Mouse (Mus musculus) small intestine, adult 2 months (tissue): ENCODE measurements around the gene Olfr615.

Source experiments
- CTCF ChIP-seq: fragments of 200-500 bp; IDR thresholded peaks from 2 replicates; pipeline ENCODE4 v1.5.1; 2012; ENCODE audit warnings: low read depth, mild to moderate bottlenecking, control low read depth, inconsistent platforms, low read length, moderate library complexity, mixed read lengths; ENCODE audit not compliant: insufficient replicate concordance, insufficient read length; ENCODE audit errors: extremely low read depth
- POLR2A ChIP-seq: fragments of 200-500 bp; IDR thresholded peaks from 2 replicates; pipeline ENCODE4 v1.6.1; 2012; ENCODE audit warnings: low read depth, mild to moderate bottlenecking, control low read depth, inconsistent platforms, low read length, moderate library complexity

- TF ChIP-seq POLR2A (no peak), CTCF (no peak)
These were observed 56.6 kb downstream of the Olfr615 start, which contains the start of gene Olfr620 for GRCm38 (mm10) chr7:103612434-103612833.
